Mouse (Mus musculus): ENCODE results near the gene Olfr878.

- TF ChIP-seq CTCF (IDR thresholded peaks at IDR 0.05; ENCODE audit: insufficient read depth, low read length): no peak
- TF ChIP-seq POLR2A (IDR thresholded peaks at IDR 0.05; ENCODE audit: borderline replicate concordance, extremely low read depth, low read depth, low read length): no peak
Measured at GRCm38 (mm10) chr9:37918018-37918417, 378 bp downstream of the Olfr878 start.

Measured in lung, adult 2 months (tissue).